Mouse (Mus musculus): ENCODE data around the gene Acer2.
"Not testable (repeated sequence)": the region's sequence is repeated elsewhere in the genome, so short reads cannot be mapped to it uniquely, and the experiment has no call there.

Gene Acer2

DNA sequence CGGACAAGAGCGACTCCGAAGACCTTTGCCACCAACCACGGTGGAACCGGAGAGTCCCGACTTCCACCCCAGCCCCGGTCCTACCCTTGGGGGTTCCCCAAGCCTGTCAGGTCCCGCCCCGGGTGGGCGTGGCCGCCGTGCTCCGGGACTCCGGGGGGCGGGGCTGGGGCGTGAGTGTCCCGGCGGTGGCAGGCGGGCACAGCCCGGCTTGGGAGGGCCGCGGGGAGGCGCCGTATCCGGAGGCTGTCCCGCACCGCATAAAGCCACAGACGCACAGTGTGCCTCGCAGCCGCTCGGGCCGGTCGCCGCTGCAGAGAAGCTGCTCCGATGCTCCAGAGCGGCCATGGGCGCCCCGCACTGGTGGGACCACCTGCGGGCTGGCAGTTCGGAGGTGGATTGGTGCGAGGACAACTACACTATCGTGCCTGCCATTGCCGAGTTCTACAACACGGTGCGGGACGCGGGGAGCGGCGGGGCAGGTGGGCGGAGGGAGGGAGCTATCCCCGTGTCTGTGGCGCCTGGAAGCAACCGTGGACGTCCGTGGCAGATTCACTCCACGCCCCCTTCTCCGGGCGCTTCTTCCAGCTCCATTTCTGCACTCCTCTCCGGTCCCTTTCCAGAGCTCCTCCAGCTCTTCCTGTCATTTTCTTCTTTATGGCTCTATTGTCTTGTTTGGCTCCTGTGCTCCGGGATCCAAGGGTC is at the start of gene Acer2:
TSS of gene Acer2 (plus strand) at position 251 of the 702 bp plus-strand sequence.
- DNase-seq (ENCODE audit: low spot score): peak; percentile 94

DNA sequence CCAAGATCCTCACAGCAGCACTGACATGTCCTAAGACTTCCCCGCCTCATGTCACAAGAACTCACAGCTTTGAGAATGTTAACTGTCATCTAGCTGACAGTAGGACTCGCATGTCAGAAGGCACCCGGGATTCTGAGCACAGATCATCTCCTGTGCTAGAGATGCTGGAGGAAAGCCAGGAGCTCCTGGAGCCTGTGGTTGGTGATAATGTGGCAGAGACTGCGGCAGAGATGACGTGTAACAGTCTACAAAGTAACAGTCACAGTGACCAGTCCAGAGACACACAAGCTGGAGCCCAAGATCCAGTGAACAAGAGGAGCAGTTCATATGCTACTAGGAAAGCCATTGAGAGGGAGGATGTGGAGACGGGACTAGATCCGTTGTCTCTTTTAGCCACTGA is 49.1 kb upstream of the Acer2 start:
- no peak for DNase-seq (ENCODE audit: low spot score)

DNA sequence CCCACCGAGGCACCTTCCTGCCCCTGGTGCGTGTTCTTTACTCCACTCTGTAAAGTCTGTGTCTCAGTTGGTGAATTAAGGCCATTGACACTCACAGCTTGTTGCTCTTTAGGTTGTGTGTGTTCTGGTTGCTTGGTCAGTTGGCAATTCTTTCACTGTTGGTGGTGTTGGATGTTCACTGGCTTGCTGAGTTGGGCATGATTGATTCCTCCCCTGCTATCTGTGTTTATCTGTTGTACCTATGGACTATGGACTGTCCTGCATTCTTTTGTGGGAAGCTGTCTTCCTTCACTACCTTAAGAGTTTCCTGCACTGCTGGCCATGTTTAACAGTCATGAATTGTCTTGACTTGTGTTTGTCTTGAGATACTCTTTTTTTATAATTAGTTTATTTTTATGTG is 42.3 kb upstream of the Acer2 start:
- no peak for DNase-seq (ENCODE audit: low spot score)

DNA sequence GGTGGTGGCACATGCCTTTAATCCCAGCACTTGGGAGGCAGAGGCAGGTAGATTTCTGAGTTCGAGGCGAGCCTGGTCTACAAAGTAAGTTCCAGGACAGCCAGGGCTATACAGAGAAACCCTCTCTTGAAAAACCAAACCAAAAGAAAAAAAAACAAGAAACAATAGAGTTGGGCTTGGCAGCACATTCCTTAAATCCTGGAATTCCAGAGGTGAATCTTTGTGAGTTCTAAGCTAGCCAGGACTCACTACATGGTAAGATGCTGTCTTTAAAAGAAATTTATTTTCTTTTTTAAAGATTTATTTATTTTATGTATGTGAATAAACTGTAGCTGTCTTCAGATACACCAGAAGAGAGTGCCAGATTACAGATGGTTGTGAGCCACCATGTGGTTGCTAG is 33.1 kb upstream of the Acer2 start:
- not testable (repeated sequence) for DNase-seq (ENCODE audit: low spot score)

DNA sequence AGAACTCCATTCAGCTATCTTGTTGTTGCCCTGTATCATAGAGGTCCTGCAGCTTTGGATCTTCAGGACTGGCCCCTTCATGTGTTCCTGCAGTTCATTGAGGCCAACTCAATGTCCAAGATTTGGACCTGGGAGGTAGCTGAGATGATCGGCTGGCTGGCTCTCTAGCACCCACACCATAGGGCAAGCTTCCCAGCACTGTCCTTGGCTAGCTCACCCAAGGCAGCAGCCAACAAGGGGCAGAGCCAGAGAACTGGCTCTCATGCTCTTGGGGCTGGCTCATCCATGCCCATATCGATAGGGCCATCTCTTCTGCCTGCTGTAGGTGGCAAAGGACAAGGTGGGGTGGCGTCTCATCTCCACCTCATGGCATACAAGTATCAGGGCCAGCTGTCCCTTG is 28.8 kb upstream of the Acer2 start:
- DNase-seq (ENCODE audit: low spot score): peak; percentile 15

DNA sequence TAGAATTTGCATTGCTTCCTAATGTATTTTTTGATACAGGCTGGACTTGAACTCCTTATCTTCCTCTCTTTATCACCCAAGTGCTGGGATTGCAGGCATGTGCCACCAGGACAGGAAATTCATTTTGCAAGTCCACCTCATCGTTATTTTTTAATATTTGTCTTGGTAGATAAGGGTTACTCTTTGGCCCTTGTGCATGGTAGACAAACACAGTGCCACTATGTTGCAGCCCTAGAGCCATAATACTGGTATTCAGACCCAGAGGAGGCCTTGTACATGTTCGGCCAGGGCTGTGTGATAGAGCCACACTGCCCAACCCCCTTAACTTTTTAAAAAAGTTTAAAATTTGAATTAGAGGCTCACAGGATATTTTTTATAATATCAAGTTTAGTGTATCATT is 26.9 kb upstream of the Acer2 start:
- no peak for DNase-seq (ENCODE audit: low spot score)

DNA sequence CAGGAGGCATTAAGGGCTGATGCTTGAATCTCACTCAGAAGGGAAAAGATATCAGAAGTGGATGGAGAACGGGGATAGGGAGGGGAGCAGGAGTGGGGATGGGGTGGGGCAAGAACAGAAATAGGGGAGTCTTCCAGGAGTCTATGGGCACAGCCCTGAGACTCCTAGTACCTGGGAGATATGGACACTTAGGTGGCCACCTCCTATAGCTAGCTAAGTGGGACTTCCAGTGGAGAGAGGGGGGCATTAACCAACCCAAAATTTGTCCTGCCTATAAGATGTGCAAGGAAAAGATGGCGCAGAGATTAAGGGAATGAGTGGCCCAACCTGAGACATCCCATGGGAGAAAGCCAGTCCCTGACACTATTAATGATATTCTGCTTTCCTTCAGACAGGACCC is 22.9 kb upstream of the Acer2 start:
- no peak for DNase-seq (ENCODE audit: low spot score)

DNA sequence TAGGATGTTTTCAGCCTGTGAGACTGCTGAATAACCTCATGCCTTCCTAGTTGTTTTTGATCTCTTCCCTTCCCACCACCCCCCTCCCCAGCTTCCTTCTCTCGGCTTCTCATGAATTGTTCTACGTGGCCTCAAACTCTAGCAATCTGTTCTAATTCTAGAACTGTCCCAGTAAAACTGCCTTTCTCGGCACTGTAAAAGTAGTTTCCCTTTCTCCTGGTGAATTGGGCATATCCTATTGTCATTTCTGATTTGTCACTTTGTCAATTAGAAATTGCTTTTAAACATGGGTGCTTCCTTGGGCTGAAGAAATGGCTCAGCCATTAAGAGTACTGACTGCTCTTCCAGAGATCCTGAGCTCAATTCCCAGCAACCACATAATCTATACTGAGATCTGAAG is 22.2 kb upstream of the Acer2 start:
- no peak for DNase-seq (ENCODE audit: low spot score)

DNA sequence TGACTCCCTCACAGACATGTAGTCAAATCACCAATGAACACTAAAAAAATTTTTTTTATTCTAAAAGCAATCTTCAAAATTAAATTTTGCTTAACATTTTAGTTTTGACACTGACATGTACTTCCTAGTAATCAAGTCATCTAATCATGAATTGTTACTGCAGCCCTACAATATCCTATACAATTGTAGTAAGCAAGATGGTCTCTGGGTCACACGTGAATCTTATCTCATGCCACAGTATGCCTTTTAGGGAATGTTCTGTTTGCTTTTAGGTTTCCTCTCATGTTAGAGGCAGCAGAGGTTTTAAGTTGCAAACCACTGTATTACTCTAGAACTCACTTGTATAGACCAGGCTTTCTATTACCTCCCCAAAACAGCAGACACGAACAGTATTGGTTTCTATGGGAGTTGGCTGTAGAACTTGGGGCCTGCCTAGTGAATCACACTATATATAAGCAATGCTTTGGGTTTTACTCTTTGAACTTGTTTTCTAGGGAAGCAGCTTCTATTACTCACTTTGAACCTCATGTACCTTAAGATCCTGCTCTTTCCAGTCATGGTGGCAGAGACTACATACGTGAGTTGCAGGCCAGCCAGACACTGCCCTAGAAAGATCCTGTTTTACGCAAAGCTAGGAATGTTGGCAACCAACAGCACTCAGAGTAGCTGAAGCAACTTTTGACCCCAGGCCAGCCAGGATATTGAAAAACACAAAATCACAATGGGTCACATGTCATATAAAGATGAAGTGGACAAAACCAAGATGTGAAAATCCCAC is 21.2 kb upstream of the Acer2 start:
- DNase-seq (ENCODE audit: low spot score): no peak

DNA sequence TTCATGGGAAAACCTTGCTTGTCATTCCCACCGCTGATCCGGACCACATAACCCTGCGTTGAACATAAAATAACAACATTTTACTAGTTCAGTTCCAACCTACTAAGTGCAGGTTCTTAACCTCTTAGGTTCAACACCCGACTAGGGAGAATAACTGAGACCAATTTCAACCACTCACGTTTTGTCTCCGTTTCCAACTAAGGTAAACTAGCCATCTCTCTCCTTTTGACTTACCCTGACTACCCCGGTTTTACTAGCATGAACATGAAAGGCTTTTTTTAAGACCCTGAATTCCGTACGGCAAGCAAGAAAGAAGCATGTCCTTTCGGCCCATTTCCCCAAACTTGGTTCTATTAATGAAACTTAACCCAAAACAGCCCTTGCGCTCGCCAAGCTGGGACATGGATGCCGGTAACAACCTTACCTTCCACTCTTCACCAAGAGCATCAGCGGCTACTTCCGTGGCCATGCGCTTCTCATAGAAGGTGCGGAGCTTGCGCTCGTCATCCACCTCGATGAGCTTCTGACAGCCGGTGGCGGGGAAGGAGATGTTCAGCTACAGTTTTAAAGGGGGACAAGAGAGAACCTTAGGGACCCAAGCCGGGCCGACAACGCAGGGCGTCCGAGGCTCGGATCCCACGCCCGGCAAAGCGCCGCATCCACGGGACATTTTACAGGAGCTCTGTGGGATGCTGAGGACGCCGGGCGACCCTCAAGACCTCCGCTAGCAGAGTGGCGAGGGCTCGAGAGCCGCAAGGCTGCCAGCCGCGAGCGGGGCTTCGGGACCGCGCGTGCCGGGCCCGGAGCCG is 17.7 kb upstream of the Acer2 start:
- no peak for DNase-seq (ENCODE audit: low spot score)

DNA sequence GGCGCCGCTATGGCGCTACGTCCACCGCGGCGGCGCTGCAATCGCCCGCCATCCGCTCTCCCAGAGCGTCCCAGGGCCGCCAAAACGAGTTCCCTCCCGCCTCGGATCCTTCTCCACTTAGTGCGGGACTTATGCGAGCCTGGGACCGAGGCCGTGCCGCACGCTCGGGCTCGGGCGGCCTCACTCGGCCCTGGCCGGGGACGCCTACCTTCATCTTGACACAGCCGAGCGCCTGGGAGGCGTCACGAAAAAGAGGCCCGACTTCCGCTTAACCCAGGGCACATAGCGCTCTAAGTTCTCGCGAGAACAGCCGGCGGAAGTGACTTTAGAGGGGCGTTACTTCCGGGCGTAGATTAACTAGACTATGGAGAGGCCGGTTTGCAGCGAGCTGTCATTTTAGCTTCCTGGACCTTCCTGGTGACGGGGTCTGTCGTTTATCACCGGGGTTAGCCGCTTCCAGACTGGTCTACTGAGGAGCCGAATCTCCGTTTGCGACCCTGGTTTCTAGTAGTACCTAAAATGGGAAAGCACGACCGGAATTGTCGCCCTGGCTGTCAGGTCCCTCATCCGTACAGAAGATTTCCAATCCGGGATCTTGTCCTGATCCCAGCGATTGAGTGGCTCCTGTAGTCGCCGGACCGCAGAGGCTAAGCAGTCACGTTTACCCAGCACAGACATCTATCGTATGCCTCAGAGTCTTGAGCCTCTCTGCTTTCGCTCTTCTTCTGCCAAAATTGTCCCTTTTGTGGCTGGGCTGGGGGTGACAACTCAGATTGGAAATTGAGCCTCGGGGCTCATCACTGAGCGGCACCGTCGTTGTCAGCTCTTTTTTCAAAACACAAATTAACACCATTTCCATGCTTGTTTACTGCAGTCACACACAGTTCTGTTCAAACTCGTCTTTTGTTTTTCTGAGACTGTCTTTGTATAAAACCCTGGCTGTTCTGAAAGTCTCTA is 16.8 kb upstream of the Acer2 start, which contains the start of gene Rps6:
TSS of gene Rps6 (minus strand) at position 300 of the 957 bp plus-strand sequence.
- peak; percentile 94 for DNase-seq (ENCODE audit: low spot score)

DNA sequence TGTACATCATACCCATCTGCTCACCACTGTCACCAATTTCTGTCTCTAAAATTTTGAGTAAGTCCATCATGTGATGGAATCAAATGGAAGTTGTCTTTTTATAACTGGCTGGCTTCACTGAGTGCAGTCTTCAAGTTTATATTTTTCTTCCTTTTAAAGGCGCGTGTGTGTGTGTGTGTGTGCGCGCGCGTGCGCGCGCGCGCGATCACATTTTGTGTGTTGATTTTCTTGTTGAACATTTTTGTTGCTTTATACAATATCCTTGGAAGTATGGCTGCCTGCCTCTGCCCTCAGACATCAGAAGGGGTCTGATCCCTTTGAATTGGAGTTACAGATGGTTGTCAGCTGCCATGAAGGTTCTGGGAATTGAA is 16.1 kb upstream of the Acer2 start:
- DNase-seq (ENCODE audit: low spot score): no peak

DNA sequence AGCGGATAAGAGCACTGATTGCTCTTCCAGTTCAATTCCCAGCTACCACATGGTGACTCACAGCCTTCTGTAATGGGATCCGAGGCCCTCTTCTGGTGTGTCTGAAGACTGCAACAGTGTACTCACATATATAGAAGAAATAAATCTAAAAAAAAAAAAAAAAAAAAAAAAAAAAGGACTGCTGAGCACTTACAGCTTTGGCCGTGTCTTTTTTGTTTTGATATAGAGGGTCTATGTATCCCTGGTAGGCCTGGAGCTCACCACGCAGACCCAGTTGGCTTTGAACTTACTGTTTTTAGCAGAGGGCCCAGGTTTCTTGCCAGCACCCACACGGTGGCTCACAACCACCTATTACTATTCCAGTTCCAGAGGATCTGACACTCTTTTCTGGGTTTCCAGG is 10.1 kb upstream of the Acer2 start:
- DNase-seq (ENCODE audit: low spot score): no peak

DNA sequence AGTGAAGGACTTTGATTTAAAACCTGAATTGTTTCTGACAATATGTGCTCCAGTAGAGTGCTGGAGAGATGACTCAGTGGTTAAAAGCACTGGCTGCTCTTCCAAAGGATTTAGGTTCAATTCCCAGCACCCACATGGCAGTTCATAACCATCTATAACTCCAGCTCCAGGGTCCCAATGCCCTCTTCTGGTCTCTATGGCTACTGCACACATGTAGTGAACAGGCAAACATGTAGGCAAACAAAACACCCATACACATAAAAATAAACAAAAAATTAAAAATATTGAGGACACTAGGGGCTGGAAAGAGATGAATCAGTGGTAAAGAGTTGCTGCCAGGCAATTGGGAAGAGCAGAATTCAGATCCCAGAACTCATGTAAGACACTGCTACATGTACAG is 2.2 kb upstream of the Acer2 start:
- no peak for DNase-seq (ENCODE audit: low spot score)

DNA sequence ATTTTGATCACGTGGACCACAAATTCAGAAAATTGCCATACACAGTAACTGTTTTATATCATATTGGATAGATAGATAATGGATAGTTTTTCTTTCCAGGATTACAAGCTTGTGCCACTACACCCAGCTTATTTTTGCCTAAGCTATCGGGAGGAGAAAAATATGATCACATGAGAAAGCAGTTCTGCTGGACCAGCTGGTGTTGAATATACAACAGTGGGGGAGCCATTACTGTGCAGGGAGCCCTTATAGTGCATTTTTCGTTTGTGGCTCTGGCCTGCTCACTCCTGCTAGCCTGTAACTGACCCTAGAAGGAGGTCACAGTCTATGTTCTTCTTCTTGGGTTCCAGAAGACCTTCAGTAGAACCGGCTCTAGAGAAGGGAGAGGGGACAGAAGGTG is 1.1 kb upstream of the Acer2 start:
- no peak for DNase-seq (ENCODE audit: low spot score)

DNA sequence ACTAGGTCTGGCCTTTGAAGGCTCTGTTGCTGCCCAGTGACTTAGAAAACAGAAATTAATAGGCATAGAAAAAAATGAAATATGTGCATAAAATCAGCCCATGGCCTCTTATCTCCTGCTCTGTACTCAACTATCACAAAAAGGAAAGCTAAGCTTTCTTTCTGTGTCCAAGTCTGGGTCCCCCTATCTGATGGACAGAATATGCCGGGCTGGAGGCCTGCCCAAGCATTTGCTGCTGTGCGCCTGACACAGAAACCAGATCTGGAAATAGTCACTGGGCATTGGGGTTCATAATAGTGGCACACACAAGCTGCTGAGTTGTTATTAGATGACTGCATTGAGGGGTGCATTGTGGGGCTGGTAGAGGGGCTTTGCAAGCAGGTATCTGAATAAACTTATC is 5.3 kb downstream of the Acer2 start:
- DNase-seq (ENCODE audit: low spot score): no peak

DNA sequence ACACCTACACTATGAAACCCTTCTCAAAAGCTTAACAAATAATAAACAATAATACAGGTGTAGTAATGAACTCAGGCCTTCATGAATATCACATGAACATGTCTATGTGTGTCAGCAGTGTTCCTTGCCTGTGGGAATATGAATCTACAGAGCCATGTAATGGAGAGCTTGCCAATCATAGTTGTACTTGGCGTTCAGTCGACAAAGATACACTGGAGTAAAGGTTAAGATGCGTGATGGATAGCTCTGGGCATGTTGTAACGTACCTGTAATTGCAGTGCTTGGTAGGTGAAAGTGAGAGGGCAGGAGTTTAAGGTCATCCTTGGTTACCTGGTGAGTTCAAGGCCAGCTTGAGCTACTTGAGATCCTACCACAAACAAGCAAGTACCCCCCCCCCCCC is 7.0 kb downstream of the Acer2 start:
- DNase-seq (ENCODE audit: low spot score): no peak

DNA sequence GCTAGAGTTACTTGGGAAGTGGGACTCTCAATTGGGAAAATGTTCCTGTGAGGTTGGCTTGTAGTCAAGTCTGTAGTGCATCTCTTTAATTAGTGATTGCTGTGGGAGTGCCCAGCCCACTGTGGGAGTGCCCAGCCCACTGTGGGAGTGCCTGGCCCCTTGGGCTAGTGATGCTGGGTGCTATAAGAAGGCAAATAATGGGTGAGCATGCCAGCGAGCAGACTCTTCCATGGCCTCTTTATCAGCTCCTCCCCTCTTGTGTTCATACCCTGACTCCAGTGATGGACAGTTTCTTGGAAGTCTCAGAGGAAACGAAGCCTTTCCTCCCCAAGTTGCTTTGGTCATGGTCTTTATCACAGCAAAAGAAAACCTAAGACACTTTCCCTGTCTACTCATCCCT is 8.2 kb downstream of the Acer2 start:
- DNase-seq (ENCODE audit: low spot score): no peak

DNA sequence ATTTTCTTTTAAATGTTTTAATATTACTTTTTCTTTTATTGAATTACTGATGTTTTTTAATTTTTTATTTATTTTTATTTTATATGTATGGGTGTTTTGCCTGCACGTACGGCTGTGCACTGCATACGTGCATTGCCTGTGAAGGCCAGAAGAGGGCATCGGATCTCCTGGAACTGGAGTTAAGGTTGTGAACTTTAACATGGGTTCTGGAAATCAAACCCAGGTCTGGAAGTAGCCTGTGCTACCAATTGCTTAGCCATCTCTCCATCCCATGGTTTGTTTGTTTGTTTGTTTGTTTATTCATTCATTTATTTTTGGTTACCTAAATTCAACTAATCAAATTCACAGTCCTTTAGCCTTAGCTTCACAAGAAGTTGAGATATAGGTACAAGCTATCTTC is 10.7 kb downstream of the Acer2 start:
- DNase-seq (ENCODE audit: low spot score): peak; percentile 23

DNA sequence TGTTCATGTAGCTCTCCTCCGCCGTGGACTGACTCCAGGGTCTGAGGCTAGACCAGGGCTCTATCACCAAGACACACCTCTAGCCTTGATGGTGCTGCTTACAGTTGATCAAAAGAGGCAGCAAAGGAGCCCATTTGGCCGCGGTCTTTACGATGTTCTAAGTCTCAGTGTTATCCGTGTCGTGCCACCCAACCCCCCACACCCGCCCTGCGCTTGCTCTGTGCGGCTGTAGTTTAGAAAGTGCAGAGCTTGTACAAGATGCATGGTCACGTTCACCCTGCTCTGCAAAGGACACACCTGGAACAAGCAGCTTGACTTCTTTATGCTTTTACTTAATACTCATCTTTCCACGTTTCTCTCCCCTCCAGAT is 11.6 kb downstream of the Acer2 start:
- no peak for DNase-seq (ENCODE audit: low spot score)

DNA sequence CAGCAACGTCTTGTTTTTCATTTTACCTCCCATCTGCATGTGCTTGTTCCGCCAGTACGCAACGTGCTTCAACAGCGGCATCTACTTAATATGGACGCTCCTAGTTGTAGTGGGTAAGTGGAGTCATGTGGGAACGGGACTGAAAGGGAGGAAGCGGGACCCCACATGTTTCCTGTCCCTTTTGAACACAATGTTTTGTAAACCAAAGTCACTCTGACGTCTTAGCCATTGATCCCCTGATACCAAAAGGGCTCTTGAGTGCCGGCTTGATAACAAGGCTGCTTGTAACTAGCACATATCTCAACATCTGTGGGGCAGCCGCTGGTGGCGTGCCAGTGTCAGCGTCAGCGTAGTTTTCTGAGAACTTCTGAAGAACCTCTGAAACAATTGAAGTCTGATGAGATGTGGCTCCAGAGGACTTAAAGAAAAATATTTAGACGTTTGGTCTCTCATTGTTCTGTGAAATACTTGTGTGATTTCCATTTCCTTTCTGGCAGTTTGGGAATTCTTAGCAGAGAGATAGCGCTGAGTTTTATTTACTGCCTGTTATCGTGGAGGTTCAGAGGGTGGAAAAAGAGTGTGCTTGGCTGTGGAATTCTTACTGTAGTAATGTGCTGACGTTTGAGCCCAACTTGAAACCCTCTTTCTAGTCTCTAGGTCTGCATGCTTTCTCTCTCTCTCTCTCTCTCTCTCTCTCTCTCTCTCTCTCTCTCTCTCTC is 12.1 kb downstream of the Acer2 start:
- DNase-seq (ENCODE audit: low spot score): peak; percentile 32

Data from ovary, postnatal 36 days (tissue).